Mouse (Mus musculus): ENCODE results near the gene Stard7. TPM values are rescaled to one million over a fixed set of nuclear protein-coding genes. Genes with fewer than 3 reads are reported as not detected.

Stard7 gene
- total and polyA plus RNA-seq, 2 experiments, result 51.2 to 102 TPM

- H3K4me1 ChIP-seq (ENCODE audit: control insufficient read depth, insufficient read depth, low read length), result peaks cover 27% of the 10 kb centered on the region; the same call in 1 of the 2 replicates
- peak overlapping the region; percentile 89 for H3K27ac ChIP-seq (replicated peaks; ENCODE audit: insufficient read depth, low read depth, low read length)
- peak overlapping the region; percentile 3; the same call in 1 of the 2 replicates for H3K4me3 ChIP-seq (ENCODE audit: insufficient read depth, low read depth, low read length)
- H3K27me3 ChIP-seq (ENCODE audit: control insufficient read depth, insufficient read depth, low read length), result no peaks in the 10 kb centered on the region
- TF ChIP-seq CTCF (IDR thresholded peaks at IDR 0.05; ENCODE audit: low read depth, low read length), result no peak
- no peak for TF ChIP-seq POLR2A (IDR thresholded peaks at IDR 0.05; ENCODE audit: extremely low read depth, insufficient read depth, low read length)
- H3K9ac ChIP-seq (ENCODE audit: low read depth, low read length), result no peak overlapping the region; the same call in 1 of the 2 replicates
- H3K79me2 ChIP-seq (ENCODE audit: control insufficient read depth, insufficient read depth, low read length), result peaks cover 37% of the 10 kb centered on the region
- DNase-seq (ENCODE audit: extremely low read depth, low read depth, low spot score), result peak; percentile 85
- 32% methylated on average over 5 of the region's 5 CpGs for WGBS
- H3K36me3 ChIP-seq (ENCODE audit: control insufficient read depth, insufficient read depth, low read length), result no peaks in the 10 kb centered on the region; the same call in none of the 2 replicates
Observed at GRCm38 (mm10) chr2:127275551-127276320, 5.7 kb downstream of the Stard7 start.

DNA sequence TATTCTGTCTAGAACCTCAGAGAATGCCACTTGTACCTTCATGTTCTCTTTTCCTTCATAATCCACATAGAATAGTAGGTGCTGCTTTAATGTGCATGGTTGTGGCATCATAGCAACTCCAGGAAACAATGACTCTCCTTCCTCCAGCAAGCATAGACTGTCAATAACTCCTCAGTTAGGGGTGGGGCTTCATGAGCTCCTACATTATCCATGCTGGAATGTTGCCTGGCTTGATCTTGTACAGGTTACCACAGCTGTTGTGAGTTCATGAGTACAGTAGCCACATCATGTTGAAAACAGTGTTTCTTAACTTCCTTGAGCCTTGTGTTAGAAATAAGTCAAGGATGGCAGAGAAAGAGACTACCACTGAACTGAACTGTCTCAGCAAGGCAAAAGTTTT lies 8.1 kb downstream of the Stard7 start:
- peak; percentile 39 for DNase-seq (ENCODE audit: extremely low read depth, low read depth, low spot score)
- Histone ChIP-seq H3K9ac (ENCODE audit: low read depth, low read length) (no peak overlapping the region), H3K79me2 (ENCODE audit: control insufficient read depth, insufficient read depth, low read length) (peaks cover 31% of the 10 kb centered on the region), H3K4me1 (ENCODE audit: control insufficient read depth, insufficient read depth, low read length) (peaks cover 21% of the 10 kb centered on the region; the same call in 1 of the 2 replicates), H3K4me3 (ENCODE audit: insufficient read depth, low read depth, low read length) (no peak overlapping the region), H3K36me3 (ENCODE audit: control insufficient read depth, insufficient read depth, low read length) (no peaks in the 10 kb centered on the region; the same call in 1 of the 2 replicates), H3K27ac (replicated peaks; ENCODE audit: insufficient read depth, low read depth, low read length) (no peak overlapping the region), H3K27me3 (ENCODE audit: control insufficient read depth, insufficient read depth, low read length) (no peaks in the 10 kb centered on the region)
- TF ChIP-seq POLR2A (IDR thresholded peaks at IDR 0.05; ENCODE audit: extremely low read depth, insufficient read depth, low read length), result no peak
- no peak for TF ChIP-seq CTCF (IDR thresholded peaks at IDR 0.05; ENCODE audit: low read depth, low read length)

- peaks cover 74% of the 10 kb centered on the region for H3K36me3 ChIP-seq (ENCODE audit: control insufficient read depth, insufficient read depth, low read length)
- WGBS, result 94% methylated on average over 4 of the region's 4 CpGs
- no peak overlapping the region for H3K4me3 ChIP-seq (ENCODE audit: insufficient read depth, low read depth, low read length)
- no peak for DNase-seq (ENCODE audit: extremely low read depth, low read depth, low spot score)
- H3K27me3 ChIP-seq (ENCODE audit: control insufficient read depth, insufficient read depth, low read length), result no peaks in the 10 kb centered on the region
- no peak overlapping the region for H3K27ac ChIP-seq (replicated peaks; ENCODE audit: insufficient read depth, low read depth, low read length)
- H3K9ac ChIP-seq (ENCODE audit: low read depth, low read length), result no peak overlapping the region
- no peak for TF ChIP-seq POLR2A (IDR thresholded peaks at IDR 0.05; ENCODE audit: extremely low read depth, insufficient read depth, low read length)
- TF ChIP-seq CTCF (IDR thresholded peaks at IDR 0.05; ENCODE audit: low read depth, low read length), result no peak
- H3K4me1 ChIP-seq (ENCODE audit: control insufficient read depth, insufficient read depth, low read length), result no peaks in the 10 kb centered on the region
- no peaks in the 10 kb centered on the region for H3K79me2 ChIP-seq (ENCODE audit: control insufficient read depth, insufficient read depth, low read length)
Observed at GRCm38 (mm10) chr2:127292250-127292649, 22.2 kb downstream of the Stard7 start.

DNA sequence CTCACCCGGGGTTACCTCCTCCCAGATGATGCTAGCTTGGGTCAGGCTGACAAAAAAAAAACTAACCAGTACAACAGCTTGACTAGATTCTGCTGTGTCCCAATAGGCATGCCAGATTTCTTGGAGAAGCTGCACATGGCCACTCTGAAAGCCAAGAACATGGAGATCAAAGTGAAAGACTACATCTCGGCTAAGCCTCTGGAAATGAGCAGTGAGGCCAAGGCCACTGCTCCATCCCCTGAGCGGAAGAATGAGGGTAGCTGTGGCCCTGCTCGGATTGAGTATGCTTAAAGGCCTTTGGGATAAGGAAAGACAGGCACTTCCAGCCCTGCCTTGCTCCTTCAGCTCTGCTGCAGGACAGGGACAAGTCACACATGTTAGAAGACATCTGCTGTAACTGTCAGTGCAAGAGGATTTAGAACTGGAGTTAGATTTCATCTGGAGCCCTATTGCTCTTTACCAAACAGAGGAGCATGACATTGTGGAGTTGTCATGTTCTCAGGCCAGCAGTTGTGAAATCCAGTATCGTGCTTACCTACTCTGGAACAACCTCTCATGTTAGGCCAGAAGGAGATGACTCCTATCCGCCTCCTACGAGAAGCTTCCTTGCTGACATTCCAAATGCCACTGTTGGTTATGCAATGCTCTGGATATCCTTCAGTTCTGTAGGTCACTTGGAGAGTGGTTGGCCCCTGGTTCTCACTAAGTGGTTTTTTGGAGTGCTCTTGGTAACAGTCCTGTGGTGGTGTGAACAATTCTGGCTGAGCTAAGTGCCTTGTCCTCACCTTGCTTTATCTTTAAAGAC lies 27.2 kb downstream of the Stard7 start:
- H3K27me3 ChIP-seq (ENCODE audit: control insufficient read depth, insufficient read depth, low read length), result no peaks in the 10 kb centered on the region
- peak; percentile 52 for DNase-seq (ENCODE audit: extremely low read depth, low read depth, low spot score)
- peaks cover 75% of the 10 kb centered on the region for H3K36me3 ChIP-seq (ENCODE audit: control insufficient read depth, insufficient read depth, low read length)
- H3K27ac ChIP-seq (replicated peaks; ENCODE audit: insufficient read depth, low read depth, low read length), result no peak overlapping the region
- H3K4me3 ChIP-seq (ENCODE audit: insufficient read depth, low read depth, low read length), result no peak overlapping the region
- 72% methylated on average over 7 of the region's 7 CpGs for WGBS
- H3K4me1 ChIP-seq (ENCODE audit: control insufficient read depth, insufficient read depth, low read length), result no peaks in the 10 kb centered on the region
- no peak for TF ChIP-seq POLR2A (IDR thresholded peaks at IDR 0.05; ENCODE audit: extremely low read depth, insufficient read depth, low read length)
- no peak for TF ChIP-seq CTCF (IDR thresholded peaks at IDR 0.05; ENCODE audit: low read depth, low read length)
- H3K9ac ChIP-seq (ENCODE audit: low read depth, low read length), result no peak overlapping the region
- no peaks in the 10 kb centered on the region for H3K79me2 ChIP-seq (ENCODE audit: control insufficient read depth, insufficient read depth, low read length)

- WGBS, result 79% methylated on average over 1 of the region's 1 CpGs
- H3K9ac ChIP-seq (ENCODE audit: low read depth, low read length), result no peak overlapping the region
- no peak overlapping the region for H3K27ac ChIP-seq (replicated peaks; ENCODE audit: insufficient read depth, low read depth, low read length)
- TF ChIP-seq POLR2A (IDR thresholded peaks at IDR 0.05; ENCODE audit: extremely low read depth, insufficient read depth, low read length) (no peak), CTCF (IDR thresholded peaks at IDR 0.05; ENCODE audit: low read depth, low read length) (no peak)
- no peak overlapping the region for H3K4me3 ChIP-seq (ENCODE audit: insufficient read depth, low read depth, low read length)
- H3K4me1 ChIP-seq (ENCODE audit: control insufficient read depth, insufficient read depth, low read length), result no peaks in the 10 kb centered on the region
- DNase-seq (ENCODE audit: extremely low read depth, low read depth, low spot score), result no peak
- no peaks in the 10 kb centered on the region for H3K79me2 ChIP-seq (ENCODE audit: control insufficient read depth, insufficient read depth, low read length)
- H3K27me3 ChIP-seq (ENCODE audit: control insufficient read depth, insufficient read depth, low read length), result no peaks in the 10 kb centered on the region
- peaks cover 70% of the 10 kb centered on the region for H3K36me3 ChIP-seq (ENCODE audit: control insufficient read depth, insufficient read depth, low read length)
Observed at GRCm38 (mm10) chr2:127298056-127298455, 28.0 kb downstream of the Stard7 start.

All from liver, adult 2 months (tissue).